ENCODE assay signal across 25 mouse cellular contexts in the genomic region with DNA sequence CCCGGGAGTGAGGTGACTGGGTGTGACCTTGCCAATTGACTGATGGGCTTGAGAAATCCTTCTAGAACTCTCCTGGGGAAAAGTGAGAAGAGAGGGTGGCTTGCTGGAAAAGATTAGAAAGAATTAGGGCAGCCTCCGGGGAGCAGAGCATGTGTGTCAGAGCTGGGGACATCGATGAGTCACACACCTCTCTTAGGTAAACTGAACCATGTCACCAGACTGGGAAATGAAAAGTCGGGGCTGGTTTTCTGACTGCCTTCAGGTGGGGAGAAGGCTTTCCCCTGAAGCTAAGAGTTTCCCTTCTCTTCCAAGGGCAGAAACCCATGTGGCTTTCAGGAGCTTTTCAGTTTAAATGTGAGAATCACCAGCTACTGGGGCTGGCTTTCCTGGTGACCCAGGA.
"Had no signal": no experiment of that assay in that cellular context is flagged by ENCODE, and none has a peak within 500 bp of the region (broad histone marks: within the 10 kb centered on the region; RNA-seq: fewer than 3 reads in every experiment).

No protein-coding gene starts in this region.

- H3K27ac ChIP-seq: heart, adult 2 months; heart, embryonic 13.5 days; heart, embryonic 15.5 days; hindbrain, embryonic 13.5 days; hindbrain, embryonic 15.5 days; hindbrain, postnatal 0 days; kidney, embryonic 15.5 days; kidney, postnatal 0 days; limb, embryonic 13.5 days; limb, embryonic 15.5 days had no signal

- H3K27me3 ChIP-seq: heart, embryonic 13.5 days; heart, embryonic 15.5 days; hindbrain, embryonic 13.5 days; hindbrain, embryonic 15.5 days; kidney, embryonic 15.5 days; limb, embryonic 13.5 days; limb, embryonic 15.5 days had no signal

- DNase-seq: gastrocnemius, postnatal 14 days; gastrocnemius, postnatal 36 days; heart, adult 11 months; heart, adult 2 months; heart, postnatal 14 days; heart, postnatal 36 days; kidney, adult 11 months; kidney, adult 2 months; kidney, adult 9 months; kidney, postnatal 14 days; kidney, postnatal 36 days; layer of hippocampus, adult 9-11 months; layer of hippocampus, postnatal 36 days; left cerebral cortex, postnatal 4 days had no signal

- H3K36me3 ChIP-seq: heart, embryonic 13.5 days; heart, embryonic 15.5 days; hindbrain, embryonic 13.5 days; hindbrain, embryonic 15.5 days; kidney, embryonic 15.5 days; limb, embryonic 13.5 days; limb, embryonic 15.5 days had no signal

- H3K4me3 ChIP-seq: heart, adult 2 months; heart, embryonic 13.5 days; heart, embryonic 15.5 days; hindbrain, embryonic 13.5 days; hindbrain, embryonic 15.5 days; kidney, embryonic 15.5 days; limb, embryonic 13.5 days; limb, embryonic 15.5 days had no signal

- H3K9ac ChIP-seq: heart, embryonic 13.5 days; heart, embryonic 15.5 days; hindbrain, embryonic 13.5 days; hindbrain, embryonic 15.5 days; kidney, embryonic 15.5 days; limb, embryonic 13.5 days; limb, embryonic 15.5 days had no signal

- ATAC-seq: hindbrain, postnatal 0 days; intestine, embryonic 16.5 days had no signal

- H3K9me3 ChIP-seq: heart, embryonic 13.5 days; heart, embryonic 15.5 days; hindbrain, embryonic 13.5 days; hindbrain, embryonic 15.5 days; kidney, embryonic 15.5 days; limb, embryonic 13.5 days; limb, embryonic 15.5 days had no signal

- H3K4me1 ChIP-seq: heart, embryonic 13.5 days; heart, embryonic 15.5 days; hindbrain, embryonic 13.5 days; hindbrain, embryonic 15.5 days; kidney, embryonic 15.5 days; limb, embryonic 13.5 days; limb, embryonic 15.5 days had no signal

- H3K4me2 ChIP-seq: heart, embryonic 11.5 days; heart, embryonic 13.5 days; heart, embryonic 15.5 days; hindbrain, embryonic 13.5 days; hindbrain, embryonic 15.5 days; kidney, embryonic 15.5 days; limb, embryonic 13.5 days; limb, embryonic 15.5 days had no signal
